Mouse (Mus musculus): ENCODE measurements around the gene Cox10. TPM values are rescaled to one million over a fixed set of nuclear protein-coding genes. Genes with fewer than 3 reads are reported as not detected.

The Cox10 gene
- total RNA-seq, 2 experiments from 2014 or later: 22.1 to 24.5 TPM

DNA sequence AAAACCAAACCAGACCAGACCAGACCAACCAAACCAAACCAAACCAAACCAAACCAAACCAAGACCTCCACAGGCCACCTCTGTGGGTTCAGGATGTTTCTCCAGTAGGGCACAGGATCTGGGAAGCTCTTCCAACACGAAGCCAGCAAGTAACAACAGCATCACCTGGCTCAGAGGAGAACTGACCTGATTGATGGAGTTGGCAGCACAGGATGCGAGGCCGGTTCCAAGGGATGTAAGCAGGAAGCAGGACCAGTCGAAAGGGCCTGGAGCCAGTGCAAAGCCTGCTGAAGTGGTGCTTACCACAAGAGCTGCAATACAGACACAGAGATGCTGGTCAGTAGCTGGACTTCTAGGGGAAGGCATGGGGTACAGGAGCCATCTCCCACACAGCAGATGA lies 34.2 kb downstream of the Cox10 start:
- DNase-seq: no peak

DNA sequence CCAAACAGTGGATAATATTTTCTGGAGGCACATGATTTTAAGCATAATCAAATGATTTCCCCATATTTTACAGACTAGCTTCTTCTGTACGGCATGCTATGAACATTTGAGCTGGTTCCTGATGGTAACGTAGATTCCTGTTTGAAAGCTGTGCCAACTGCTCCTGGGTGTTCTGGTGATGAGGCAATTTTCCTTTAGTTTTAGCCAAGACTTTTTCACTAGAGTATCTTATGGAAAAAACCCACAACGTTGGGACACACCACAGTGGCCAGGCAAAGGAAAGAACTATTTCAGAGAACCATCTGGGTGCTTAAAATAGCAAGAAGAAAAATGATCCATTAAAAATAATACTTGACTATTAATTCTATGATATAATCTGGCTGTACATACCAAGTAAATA lies 35.2 kb downstream of the Cox10 start:
- DNase-seq: no peak

DNA sequence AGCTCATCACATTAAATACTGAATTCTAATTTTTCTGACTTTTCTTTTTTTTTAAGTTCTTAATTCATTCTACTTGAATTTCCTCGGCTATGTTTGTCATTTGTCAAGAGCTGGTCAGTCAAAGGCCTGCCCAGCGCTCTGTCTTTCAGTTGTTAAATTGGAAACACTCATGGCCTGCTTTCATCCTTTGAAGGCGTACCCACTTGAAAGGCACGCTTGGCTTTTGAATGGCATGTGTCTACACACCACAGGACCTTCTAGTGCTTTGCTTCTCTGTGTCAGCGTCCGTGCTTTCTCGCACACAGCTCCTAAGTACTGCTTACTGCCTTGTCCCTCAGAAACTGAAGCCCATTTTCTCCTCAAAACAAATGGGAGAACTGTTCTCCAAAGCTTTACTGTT lies 38.0 kb downstream of the Cox10 start:
- no peak for DNase-seq

DNA sequence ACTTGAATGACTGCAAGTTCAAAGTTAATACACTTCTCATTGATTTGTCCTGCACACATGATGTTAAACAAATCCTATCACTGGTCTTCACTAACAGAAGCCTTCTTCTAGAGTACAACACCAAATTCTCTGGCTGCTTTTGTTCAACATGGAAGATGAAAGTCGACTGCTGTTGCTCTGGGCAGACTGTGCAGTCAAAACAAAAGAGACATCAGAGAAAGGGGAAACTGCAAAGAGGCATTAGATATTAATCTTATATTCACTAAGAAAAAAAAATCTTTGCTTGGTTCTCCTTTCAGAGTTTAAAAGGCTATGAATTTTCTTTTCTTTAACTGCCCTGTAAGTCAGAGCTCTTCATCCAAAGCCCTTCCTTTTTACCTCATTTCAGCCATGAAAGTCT lies 39.7 kb downstream of the Cox10 start:
- DNase-seq: no peak

DNA sequence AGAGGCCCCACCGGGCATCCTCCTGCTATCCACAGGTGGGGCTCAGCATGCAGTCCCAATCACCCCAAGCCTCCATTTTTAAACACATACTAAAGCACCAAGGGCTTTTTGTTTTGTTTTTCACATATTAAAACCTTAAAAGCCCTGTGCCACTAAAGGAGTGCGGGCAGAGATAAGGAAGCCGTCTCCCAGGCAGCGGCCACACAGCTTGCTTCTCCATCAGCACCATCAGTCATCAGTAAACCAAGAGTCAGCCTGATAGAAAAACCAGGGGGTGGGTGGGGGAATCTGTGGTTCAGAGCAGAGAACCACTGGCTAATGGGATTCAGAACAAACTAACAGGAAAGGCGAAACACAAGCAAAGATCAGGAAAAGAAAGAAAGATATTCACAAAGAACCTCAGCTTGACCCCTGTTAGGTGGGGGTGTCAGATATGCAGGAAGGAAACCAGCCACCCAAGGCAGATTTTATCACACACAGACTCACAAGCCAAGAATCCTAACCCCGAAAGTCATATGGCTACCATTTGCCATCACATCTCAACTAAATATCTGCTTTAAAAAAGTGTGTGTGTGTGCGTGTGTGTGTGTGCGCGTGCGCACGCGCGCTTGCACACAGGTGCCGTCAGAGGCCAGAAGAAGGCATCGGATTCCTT lies 41.7 kb downstream of the Cox10 start:
- no peak for DNase-seq

DNA sequence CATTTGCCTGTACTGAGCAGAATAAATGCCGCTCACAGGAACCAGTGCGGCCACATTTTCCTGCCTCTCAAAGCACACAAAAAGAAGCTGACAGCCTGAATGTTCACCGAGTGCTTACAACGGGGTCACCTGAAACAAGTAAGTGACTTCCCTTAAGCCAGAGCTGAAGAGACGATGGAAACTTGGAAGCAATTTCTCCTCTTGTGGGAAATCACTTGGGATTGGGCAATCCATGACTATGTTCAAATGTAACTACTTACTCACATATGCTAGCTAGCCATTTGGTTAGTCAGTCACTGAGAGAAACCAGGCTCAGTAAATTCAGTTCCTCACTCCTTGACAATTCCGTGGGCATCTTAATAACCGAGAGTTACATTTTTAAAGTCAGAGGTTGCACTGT lies 43.0 kb downstream of the Cox10 start:
- no peak for DNase-seq

DNA sequence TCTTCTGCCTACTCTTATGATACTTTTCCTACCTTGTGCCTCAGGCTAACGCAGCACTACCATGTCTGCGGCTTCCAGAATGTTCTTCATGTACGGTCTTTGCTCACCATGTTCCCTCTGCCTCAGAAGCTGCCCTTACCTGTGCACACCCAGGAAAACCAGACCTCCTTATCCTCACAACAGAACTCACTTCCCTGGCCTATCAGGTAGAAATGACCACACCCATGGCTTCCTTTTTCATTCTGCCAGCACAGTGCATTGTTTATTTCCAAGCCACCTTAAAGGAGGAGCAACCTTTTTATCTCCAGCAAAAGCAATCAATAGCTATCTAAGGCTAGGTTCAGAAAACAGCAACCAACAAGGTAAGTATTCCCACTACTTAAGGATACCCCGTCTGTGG lies 43.6 kb downstream of the Cox10 start:
- DNase-seq: no peak

DNA sequence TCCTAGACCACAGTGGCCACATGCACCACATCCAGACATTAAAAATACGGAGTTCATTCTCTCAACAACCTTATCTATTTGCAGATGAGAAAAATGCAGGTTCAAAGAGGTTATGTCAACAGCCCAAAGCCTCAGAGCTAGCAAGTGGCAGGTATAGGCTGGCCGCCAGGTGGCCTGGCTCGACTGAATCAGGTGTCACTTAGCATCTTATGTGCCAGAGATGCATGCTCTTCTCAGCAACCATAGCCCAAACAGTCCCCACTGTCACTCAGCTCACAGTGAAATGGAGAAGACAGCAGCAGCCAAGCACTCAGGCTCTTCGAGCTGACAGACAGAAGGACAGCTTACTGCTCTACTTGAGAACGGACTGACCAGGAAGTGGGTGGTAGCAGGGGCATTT lies 44.6 kb downstream of the Cox10 start:
- no peak for DNase-seq

DNA sequence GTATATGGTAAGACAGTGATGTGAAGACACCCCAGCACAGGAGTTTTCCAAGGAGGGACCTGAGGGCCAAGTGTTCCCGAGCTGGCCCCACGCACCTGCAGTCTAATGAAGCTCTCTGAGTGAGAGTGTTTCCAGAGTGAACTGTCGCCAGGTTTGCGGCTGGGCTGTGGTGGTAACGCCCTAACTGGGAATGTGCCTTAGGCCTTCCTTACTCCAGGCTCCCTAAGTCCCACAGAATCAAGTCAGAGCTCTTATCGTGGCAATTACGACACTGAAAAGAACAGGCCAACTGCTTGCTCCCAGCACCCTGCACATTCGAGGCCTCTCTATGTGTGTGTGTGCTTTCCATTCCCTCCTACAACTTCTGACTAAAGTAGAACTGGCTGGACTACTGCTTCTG lies 51.8 kb downstream of the Cox10 start:
- no peak for DNase-seq

DNA sequence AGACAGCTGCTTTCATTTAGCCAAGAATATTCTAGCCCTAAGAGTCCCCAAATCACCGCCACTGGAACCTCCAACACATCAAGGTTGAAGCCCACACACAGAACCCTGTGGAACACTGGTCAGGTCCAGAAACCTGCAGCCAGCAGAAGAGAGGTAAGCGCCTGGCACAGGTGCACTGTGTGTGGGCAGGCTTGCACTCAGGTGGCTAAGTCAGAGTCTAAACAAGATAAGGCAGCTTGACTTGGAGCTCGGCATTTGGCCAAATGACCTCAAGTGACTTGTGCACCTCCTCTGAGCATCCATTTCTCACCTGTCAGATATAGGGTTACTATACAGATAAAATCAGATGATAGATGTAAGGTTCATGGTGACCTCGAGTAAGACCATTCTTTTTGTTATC lies 53.4 kb downstream of the Cox10 start:
- DNase-seq: no peak

DNA sequence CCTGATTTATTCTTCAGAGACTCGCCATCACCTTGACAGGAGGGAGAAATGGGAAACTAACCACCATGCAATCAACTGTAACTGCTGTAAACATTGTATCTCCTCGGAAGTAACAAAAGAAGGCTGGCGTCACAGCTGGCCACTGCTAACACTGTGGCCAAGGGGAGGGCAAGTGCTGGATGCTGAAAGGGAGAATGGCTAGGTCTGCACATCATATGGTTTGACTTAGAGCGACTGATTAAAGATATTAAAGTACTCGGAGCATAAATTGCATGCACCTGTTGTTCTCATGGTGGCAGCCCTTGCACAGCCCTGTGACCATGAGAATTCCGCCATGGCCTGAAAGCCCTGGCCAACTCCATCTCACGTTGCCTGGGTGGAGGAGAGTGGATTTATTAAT lies 54.7 kb downstream of the Cox10 start:
- DNase-seq: no peak

DNA sequence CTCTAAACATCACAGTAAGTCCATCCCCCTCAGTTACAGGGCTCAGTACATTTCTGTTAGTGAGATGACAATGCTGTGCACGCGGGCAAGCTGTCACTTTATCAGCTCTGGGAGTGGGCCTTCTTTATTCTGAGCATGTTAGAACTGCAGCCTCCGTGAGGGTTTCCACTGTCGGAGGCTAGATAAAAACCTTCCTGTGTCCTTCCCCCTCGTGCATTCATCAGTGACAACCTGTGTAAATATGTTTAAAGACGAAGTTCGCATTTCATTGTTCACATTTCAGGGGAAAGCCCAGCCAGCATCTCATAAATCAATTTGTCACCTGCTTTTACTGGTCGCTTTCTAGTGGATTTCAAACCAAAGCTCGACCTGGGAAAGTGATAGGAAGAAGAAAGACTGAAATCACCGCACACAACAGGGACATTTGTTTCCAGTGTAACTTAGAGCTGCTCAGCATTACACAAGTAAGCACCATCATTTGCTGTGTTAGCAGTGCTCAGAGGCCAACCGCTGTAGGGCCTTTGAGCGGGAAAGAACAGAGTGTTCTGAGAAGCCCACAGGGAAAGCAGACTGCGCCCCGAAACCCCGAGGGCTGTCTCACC lies 55.8 kb downstream of the Cox10 start:
- no peak for DNase-seq

DNA sequence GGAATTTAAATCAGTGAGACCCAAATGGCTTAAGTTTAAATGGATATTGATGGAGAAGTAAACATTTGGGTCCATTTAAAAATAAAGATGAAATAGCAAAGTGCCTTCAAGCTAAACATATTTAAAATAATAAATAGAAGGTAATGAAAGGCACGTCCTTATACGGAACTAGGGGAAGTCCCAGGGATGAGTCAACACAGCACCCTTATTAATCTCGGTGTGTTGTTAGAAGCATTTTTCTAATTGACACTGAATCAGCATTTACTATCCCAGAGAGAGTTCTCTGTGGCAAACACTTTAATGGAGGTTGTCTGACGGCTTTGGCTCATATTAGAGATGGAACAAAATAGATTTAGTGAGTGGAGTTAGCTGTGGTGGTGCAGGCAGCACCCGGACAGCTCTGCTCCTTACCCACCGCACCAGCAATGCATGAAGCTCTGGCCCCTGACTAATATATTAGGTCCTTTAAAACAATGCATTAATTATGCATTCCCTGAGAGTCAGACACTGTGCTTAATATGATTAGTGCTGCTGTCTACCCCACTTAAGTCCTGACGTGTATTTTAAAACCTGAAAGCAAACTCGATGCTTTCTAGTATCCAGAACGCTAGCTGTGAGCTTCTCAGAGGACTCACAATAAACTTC lies 56.7 kb downstream of the Cox10 start:
- no peak for DNase-seq

DNA sequence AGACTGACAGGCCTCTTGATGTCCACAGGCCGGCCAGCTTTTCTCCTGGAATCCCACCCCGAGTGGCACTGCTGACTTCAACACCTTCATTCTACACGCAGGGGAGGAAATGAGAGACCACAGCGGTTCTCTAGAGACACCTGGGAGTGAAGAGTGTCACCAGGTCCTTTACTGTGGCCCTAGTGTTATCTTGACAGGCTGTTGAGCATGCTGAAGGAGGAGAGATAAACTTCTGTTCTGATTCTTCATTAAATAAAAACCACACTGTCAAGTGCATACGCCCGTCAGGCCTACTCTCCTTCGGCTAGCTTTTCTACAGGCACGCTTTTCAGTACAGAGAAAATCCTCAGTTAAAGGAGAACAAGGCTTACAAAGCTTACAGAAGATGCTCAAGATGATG lies 60.0 kb downstream of the Cox10 start:
- no peak for DNase-seq

DNA sequence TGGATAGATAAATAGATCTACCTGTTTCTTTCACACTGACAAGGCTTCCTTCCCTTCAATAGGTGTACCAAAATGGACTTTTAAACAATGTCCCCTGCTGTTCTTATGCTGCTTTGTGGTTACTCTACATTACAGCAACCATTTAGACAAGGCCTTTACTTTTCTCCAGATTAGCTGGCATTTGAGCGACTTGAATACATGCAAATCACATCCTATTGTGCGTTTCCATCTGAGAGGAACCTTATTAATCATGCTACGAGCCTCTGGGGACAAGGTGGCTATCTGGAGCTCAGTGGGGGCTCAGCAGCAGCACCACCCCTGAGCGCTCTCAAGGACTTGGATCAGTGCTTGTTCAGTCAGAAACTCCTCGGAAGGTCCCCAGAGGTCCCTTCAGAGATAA lies 61.1 kb downstream of the Cox10 start:
- no peak for DNase-seq

DNA sequence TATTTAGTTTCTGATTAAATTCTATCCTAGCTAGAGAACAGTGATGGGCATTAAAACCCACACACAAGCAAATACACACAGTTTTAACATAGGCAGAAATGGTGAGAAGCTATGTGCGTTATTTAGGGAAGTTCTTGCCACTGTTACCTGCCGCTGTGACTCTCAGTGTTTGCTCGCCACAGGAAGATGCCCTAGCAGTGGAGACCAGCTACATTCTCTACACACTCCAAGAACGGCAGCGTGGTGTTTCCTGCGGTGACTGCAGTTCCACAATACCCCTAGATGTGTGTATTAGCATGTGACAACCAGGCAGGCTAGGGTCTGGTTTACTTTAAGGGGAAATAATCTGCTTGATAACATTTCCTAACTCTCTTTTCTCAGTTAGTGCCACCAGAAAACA lies 64.0 kb downstream of the Cox10 start:
- DNase-seq: no peak

DNA sequence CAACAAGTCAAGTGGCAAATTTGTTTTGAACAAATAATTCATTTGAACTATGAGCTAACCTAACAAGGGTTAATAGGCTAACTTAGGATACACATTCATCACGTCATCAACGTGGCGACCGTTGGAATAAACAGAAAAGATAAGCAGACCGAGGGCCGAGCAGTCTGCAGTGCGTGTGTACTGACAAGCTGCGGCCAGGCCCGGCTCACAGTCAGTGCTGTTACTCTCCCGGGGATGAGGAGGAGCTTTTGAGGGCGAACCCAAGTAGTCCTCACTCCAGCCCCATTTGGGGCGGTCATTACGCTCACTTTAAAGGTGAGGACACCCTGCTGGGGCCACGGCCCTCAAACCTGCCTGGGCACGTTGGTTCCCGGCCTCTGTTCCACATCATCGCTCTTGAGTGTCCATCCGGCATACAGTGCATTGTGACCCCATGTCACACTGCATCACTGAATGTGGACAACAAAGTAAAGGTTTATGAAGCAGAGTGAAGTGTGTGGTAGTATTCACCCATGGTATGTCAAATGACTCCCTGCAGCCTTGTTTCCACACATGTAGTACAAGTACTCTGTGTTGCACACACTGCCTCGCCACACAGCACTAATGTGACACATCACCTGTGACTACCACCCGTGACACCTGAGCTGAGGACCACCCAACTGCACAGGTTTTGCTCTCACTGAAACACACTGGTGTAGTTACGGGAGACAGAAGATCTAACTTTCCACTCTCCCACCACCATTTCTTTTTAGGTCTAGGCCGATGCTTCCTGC lies 68.4 kb downstream of the Cox10 start:
- DNase-seq: no peak

DNA sequence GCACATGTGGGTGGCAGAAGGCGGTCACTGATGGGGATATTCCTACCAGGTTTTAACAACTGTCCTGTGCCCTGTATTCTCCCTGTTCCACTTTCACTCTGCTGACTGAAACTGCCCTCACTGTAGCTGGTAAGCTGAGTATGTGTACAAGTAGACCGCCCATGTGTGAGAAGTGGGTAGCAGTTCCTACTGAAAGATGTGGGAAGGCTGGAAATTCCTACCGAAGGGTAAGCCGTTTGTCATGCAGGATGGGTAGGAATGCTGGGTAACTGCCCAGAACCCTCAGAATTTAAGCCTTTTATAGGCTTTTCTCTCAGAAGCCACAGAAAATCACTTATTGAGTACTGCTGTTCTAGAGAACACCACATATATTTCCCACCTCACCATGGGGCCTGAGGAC lies 75.1 kb downstream of the Cox10 start:
- DNase-seq: no peak

DNA sequence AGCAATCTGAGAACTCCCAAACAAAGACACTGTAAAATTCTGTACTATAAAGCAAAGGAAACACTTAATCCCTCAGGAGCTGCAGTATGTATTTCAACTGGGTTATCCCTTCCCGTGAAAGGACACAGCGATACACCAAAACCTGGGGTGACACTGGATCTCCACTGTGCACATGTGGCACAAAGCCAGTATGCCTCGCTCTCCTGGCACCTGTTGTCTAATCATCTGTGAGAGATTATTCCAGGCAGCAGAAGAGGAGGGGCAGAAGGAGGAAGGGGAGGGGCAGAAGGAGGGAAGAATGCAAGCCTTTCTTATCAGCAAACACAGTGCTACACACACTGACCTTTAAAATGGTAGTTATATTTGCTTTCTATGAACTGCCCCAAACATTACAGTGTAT lies 75.8 kb downstream of the Cox10 start:
- no peak for DNase-seq

DNA sequence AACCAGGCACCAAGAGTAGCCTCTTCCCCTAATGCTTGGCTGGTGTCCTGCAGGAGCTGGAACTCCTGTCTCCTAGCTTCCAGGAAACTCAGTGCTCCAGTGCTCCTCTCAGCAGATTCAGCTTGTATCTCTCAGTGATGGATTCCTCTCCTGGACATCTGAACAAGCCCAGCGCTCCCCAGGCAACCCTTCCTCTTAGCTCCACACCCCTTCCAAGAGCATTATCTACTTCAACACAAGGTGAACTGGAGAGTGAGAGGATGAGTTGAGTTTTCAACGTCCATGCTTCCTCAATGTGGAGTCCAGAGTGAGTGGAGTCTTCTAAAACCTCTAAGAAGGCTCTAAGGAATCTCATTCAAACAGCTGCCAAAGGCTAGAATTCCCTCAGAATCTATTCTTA lies 76.6 kb downstream of the Cox10 start:
- DNase-seq: no peak

DNA sequence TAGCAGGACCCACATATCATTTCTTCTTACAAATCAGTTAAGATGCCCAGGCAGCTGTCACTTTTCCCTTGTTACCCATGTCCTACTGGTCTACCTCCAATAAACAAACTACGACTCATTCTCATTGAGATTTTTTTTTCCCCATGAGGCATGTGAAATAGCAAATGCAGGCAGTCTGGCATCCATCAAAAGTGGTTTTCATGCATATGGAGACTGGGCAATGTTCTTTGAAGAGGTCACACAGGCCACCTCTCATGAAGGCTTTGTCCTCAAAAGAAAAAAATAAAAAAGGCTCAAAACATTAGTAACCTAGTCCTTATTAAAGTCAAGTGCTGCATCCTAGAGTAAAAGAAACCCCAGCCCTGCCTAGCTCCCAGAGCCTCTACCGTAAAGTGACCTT lies 78.2 kb downstream of the Cox10 start:
- no peak for DNase-seq

DNA sequence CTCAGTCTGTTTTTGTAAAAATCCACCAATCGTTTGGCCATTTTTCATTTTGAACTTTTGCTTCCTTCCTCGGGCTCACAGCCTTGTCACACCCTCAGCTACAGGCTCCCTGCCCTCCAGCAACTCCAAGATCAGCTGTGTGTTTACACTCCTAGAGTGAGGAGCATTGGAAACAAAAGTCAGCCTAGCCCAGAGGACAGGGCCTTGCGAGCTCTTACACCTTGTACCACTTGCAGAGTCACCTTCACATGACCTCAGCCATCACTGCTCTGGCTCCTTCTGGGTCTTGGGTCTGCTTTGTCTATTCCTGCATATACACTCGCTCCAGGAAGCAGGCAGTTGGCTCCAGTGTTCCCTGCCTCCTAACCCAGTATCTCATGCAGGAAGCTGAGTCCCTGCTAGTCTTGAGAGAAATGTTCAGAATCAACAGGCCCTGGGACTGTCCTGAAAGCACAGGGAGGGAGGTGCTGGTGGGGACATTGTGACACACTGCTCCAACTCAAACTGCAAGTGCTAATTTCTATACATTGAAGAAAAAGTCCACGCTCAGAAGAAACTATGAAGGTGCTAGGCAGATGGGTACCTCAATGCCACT lies 79.0 kb downstream of the Cox10 start:
- DNase-seq: no peak

DNA sequence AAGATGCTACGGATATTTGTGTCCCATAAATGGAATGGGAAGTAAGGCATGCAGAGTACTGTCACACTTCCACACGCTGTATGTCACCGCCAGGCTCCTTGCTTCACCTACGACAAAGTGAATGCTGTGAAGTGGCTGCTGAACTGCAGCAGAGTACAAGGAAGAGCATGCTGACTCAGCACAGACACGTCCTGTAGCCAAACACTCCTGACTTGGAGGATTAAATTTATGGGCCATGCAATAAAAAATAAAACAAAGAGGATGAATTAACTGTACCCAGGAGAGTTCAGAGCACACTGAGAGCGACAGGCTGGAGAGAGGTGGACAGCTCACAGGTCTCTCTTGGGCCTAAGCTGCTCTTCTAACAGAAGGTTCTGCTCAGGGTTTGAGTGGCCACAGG lies 79.8 kb downstream of the Cox10 start:
- no peak for DNase-seq
